Mouse (Mus musculus): ENCODE measurements around the gene Rabgap1.
"Not testable (repeated sequence)": the region's sequence is repeated elsewhere in the genome, so short reads cannot be mapped to it uniquely, and the experiment has no call there.

Rabgap1 gene

DNA sequence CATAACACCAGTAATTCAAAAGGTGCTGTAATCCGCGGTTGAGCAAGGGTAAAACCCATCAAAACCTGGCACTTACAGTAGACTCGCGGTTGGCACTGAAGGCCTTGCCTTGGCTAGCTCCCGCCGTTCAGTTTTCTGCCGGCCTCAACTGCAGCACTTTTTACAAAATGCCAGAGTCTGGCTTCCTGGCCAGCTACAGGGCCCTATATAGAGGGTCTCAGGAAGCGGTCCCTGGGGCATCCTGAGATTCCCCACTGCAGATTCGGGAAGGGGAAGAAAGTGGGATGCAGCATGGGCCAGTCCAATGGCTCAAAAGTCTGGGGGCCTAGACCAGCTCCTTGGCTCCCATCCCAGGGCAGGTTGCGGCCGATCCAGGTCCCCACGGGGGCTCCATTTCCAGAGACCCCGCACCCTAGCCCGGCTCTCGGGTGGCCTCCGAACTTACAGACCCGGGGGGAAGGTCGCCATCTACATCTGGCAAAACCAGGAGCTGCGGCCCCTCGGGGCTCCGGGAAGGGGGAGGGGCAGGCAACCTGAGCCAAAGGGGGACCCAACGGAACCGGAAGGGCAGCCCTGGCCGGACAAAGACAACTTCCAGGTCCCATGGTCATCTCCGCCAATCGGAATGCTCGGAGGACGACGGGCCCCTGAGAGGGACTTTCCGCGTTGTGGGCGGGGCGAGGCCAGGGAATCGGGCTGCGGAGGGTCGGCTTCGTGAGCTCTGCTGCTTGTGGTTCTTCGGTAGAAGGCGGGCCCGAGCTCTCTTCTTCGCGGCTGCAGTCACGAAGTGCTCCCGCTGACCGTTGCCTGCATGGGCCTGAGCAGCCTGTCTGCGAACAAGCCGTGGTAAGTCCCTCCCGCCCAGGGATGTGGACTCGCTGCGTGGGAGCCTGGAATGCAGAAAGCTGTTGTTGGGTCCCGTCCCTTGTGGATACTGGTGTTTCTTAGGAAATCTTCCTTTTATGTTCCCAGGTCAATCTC, at the start of gene Rabgap1, which contains the start of the genes Zbtb26 and Zbtb6:
Rabgap1 (plus strand) TSS at position 669 of the 981 bp plus-strand sequence.
Zbtb26 (minus strand) TSS at position 525 of the 981 bp plus-strand sequence.
Zbtb6 (minus strand) TSS at position 561 of the 981 bp plus-strand sequence.
- DNase-seq (ENCODE audit: low read depth, low spot score): peak; percentile 98

DNA sequence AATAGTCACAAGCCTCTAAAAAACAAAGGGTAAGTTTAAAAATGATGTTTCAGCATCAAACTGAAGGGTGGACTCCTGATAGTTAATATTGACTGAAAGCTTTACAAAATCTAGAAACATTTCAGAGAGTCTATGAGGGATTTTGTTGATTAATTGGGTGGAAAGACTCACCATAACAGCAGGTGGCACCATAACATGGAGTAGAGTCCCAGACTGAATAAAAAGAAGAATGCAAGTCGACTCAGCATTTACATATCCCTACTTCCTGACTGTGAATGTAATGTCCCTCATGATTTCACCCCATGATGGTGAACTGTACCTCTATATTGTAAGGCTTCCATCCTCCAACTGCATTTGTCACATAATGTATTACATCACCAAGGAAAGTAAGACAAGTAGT, 47.5 kb upstream of the Rabgap1 start:
- no peak for DNase-seq (ENCODE audit: low read depth, low spot score)

DNA sequence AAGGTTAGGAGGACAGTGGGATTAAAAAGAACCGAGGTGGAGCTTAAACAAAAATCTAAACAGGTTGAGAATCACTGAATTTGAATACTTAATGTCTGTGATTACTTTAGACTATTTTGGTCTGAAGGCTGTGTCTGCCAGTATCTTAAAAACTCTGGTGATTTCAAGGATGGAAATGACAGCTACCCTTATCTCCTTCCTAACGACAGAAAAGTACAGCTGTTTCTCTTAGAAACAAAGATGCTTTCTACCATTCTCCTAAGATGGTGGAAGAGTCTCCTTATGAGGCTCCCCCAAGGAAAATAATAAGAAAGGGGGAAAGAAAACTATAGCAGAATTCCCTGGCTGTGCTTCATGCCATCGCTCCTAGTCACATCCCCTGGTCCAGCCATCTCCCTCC, 21.2 kb upstream of the Rabgap1 start:
- no peak for DNase-seq (ENCODE audit: low read depth, low spot score)

DNA sequence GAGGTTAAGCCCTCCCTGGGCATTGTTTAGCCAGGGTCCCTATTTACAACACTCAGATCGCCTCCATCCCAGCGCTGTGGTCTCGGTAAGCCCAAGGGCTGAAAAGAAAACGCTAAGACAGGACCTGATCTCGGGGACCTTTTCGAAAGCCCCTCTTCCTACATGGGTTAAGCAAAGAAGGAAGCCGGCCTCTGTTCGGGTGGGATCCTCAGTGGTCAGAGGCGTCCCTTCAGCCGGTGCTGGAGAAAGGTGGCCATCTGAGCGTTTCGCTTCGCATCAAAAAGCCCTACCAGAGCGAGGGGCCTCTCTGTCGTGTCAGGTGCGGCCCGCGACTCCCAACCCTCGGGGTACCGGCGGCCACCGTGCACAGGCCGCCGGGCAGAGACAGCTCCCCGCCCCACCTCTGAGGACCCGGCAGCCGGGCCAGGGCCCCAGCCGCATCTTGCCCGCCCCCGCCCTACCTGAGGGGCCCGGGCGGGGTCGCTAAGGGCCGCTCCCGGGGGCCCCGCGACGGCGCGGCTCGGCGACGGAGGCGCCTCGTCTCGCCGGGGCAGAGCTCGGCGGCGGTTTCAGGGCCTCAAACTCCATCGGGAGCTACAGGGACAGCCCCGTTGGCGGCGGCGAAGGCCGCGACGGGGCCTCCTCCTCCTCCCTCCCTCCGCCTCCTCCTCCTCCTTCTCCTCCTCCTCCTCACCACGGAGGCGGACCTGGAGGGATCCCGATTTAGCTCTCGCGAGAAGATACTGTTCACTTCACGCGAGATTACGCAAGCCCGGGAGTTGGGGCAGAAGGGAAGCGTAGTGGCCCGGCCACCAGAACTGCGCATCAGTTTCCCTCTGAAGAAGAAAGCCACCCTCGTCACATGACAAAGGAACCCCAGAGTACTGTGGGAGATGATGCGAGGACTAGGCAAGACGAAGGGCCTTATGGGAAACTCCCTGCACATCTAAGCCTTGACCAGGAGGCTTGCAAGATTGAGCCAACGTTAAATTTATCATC, 20.5 kb upstream of the Rabgap1 start, which contains the start of gene Rc3h2:
Rc3h2 (minus strand) TSS at position 598 of the 999 bp plus-strand sequence.
- peak; percentile 98 for DNase-seq (ENCODE audit: low read depth, low spot score)

DNA sequence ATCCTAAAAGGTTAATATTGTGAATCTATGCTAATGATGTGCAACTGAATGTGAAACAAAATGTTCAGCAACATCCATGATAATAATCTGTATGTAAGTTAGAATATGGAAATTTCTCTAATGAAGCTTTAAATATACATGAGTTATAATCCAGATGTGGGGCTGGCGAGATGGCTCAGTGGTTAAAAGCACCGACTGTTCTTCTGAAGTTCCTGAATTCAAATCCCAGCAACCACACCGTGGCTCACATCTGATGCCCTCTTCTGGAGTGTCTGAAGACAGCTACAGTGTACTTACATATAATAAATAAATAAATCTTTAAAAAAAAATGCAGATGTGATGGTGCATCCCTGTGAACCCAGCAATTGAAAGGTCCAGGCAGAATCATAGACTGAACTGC, 19.4 kb upstream of the Rabgap1 start:
- DNase-seq (ENCODE audit: low read depth, low spot score): no peak

DNA sequence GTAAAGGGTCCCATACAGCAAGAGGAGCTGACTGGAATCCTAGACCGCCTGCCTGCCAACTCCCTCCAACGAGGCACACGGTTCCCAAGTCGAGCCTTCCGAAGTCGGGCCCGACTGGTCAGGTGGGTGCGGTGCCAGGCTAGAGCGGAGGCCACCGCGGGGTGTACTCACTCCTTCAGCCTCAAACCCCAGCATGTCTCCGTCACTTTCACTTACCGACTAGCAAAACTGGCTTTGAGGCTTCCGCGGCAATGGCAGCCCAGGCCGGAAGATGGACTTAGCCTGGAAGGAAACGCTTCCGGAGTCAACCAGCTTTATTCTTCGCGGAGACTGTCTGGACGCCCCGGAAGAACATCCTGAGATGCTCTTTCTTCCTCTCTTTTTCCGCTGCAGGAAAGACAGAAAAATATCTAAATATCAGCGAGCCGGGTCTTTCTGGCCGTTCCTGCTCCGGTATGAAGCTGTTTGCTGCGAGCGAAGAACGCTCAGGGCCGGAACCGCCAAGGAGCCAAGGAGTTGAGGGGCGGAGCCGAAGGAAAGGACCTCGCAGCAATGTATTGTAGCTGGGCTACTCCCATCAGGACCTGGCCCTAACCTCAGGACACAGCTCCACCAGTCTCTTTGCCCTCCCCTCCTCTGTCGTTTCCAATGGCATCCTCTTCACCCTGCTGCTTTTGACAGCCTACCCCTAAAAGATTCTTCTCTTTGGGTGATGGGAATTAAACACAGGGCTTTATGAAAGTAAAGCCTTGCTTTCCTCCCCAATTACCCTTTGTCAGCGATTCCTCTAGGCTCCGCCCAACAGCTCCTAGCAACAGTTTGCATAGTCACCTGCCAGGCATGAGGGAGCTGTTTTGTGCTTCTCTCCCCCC, 12.2 kb upstream of the Rabgap1 start:
- peak; percentile 90 for DNase-seq (ENCODE audit: low read depth, low spot score)

DNA sequence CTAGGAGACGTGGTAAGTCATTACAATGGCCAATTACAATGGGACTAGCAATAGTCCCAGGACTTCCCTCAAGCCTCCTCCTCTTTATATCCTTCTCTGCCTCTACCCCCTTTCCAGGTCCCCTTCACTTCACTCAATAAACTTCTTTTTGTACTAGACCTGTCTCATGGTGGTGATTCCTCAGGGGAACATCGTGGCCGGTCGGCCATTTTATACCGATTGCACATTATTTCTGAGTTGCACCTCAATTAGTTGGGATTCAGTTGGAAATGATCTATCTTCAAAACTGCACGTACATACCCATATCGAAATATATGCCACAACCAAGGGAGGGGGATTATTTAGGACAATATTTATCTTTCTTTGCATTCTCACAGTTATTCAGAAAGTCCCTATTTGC, 11.5 kb upstream of the Rabgap1 start:
- DNase-seq (ENCODE audit: low read depth, low spot score): peak; percentile 42

DNA sequence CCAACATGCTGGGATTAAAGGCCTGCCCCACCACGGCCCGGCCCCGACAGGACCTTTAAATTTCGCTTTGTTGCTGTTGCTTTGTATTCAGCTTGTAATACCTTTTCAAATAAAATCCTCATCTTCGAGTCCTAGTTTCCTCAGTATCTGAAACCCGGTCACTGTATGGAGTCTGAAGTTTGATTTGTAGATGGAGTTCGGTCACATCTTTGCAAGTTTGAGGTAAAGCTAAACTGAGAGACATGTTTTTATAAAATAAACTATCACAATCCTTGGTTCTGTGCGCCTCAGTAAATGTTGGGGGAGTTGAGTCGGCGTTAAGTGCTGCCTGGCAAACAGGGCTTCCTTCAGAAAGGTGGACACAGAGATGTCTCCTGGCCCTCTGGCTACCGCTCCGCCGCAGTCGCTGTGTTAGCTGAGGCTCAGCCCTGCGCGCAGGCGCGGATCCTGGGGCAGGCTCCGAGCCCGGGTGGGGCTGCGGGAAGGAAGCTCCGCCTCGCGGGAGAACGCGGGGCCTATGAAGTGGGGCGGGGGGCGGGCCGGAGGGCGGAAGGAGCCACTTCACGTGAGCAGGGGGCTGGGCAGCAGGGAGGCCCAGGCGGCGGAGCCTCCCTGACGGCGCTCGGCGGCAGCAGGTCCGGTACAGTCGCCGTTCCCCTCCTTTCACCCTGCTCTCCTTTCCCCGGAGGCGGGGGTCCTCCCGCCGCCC, 8.7 kb downstream of the Rabgap1 start:
- peak; percentile 98 for DNase-seq (ENCODE audit: low read depth, low spot score)

DNA sequence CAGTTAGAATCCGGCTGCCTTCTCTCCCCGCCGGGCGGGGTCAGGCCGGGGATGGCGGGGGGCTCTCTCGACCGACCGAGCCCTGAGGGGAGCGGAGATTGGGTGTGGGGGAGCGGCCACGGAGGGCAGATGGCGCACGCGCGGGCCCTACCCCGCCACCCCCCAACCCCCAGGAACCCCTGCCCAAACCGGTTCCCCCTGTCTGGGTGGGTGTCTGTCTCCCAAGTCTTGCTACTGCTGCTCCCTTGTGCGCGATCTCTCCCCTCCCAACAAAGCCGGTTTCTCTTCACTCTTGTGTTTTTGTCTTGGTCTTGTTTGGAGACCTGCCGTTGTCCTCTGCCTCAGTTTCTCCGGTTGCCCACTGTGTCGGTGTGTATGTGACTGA, 9.3 kb downstream of the Rabgap1 start:
- no peak for DNase-seq (ENCODE audit: low read depth, low spot score)

DNA sequence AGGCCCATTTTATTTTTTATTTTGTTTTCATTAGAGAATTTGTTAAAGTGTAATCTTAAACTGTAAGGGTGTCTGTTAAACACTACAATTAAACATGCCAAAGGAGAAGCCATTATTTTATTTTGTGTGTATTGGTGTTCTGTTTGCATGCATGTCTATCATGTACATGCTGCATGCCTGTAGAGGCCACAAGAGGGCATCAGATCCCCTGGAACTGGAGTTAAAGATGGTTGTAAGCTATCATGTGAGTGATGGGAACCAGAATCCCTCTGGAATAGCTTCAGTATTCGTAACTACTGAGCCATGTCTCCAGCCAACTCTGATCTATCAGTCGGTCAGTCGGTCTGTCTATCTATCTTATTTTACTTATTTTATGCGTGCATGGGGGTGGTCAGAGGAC, 17.6 kb downstream of the Rabgap1 start:
- peak; percentile 56 for DNase-seq (ENCODE audit: low read depth, low spot score)

DNA sequence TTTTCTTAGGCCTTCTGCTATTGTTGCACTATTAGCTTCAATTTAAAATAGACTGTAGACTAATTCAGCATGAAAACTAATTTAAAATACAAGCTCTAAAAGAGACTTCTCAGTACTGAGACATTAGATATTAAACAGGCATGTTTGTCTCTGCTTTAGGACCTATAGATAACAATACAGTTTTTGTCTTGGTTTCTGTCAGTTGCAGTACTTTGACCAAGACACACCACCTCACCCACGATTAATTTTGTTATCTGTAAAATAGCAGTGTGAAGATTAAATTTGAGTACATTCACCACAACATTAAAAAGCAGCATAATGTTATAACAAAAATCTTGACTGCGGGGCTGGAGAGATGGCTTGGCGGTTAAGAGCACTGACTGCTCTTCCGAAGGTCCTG, 23.2 kb downstream of the Rabgap1 start:
- DNase-seq (ENCODE audit: low read depth, low spot score): no peak

DNA sequence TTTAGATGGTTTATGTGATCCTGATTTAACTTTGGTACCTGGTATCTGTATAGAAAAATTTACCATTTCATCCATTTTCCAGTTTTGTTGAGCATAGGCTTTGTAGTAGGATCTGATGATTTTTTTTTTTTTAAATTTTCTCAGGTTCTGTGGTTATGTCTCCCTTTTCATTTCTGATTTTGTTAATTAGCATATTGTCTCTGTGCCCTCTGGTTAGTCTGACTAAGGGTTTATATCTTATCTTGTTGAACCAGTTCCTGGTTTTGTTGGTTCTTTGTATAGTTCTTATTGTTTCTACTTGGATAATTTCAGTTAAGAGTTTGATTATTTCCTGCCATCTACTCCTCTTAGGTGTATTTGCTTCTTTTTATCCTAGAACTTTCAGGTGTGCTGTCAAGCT, 36.5 kb downstream of the Rabgap1 start:
- no peak for DNase-seq (ENCODE audit: low read depth, low spot score)

DNA sequence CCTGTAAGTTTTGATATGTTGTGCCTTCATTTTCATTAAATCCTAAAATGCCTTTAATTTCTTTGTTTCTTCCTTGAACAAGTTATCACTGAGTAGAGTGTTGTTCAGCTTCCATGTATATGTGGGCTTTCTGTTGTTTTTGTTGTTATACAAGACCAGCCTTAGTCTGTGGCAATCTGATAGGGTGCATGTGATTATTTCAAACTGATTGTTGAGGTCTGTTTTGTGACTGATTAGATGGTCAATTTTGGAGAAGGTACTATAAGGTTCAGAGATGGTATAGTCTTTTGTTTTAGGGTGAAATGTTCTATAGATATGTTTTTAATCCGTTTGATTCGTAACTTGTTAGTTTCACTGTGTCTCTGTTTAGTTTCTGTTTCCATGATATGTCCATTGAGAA, 37.0 kb downstream of the Rabgap1 start:
- DNase-seq (ENCODE audit: low read depth, low spot score): no peak

DNA sequence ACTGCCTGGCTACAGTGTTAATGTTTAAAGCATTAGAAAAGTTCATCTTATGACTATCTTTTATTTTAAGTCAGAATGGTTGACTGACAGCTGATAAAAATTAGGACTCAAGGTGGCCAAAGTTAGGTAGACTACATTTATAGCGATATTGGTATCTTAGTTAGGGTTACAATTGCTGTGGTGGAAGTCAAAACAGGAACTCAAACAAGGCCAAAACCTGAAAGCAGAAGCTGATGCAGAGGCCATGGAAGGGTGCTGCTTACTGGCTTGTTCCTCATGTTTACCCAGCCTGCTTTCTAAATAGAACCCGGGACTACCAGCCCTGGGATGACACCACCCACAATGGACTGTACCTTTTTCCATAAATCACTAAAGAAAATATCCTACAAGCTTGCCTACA, 41.1 kb downstream of the Rabgap1 start:
- DNase-seq (ENCODE audit: low read depth, low spot score): no peak

DNA sequence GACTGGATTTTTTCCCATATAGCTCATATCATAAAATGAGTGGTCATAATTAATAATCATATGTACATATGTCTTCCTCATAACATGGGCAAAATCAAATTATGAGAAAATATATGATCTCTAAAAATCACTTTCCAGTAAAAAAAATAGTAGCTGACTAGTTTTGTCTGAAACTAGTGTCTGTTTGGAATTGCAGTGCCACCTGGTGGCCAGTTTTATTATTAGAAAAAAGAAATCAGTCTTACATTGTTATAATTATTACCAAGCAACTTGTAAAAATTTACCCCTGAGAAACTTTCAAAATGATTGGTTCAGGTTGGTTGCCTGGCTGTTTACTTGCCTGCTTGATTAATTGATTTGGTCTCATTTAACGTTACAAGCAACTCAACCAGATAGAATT, 42.3 kb downstream of the Rabgap1 start:
- peak; percentile 49 for DNase-seq (ENCODE audit: low read depth, low spot score)

DNA sequence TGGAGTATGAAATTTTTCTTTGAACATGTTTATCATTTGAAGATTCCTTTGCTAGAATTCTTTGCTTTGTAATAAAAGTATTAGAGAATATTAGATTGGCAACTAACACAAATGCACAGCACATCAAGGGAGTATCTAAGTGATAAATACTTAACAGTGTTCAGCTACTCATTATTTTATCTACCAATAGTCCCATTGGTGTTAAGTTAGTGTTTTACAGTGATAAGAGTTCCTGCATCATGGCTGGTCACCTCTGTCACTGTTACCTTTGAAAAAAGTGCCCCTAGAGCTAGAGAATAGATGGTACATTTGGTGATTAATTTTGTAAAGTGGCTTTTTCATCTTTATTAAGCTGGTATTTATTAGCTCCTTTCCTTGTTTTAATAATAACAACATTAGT, 43.3 kb downstream of the Rabgap1 start:
- DNase-seq (ENCODE audit: low read depth, low spot score): no peak

DNA sequence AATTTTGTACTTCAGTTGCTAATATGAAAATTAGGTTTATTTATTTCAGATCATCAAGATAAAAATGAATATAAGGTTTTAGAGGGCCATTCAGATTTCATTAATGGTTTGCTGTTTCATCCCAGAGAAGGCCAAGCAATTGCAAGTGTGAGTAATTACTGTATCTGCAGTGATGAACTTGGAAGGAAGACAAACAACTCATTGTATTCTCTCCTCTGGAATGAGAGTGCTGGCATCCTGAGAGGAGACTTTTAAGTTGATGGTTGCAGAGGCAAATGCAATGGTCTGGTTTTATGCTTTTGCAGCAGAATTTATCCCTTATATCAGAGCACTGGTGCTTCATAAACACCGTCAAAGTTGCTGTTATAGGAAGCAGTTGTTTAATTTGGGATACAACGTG, 45.9 kb downstream of the Rabgap1 start:
- DNase-seq (ENCODE audit: low read depth, low spot score): no peak

DNA sequence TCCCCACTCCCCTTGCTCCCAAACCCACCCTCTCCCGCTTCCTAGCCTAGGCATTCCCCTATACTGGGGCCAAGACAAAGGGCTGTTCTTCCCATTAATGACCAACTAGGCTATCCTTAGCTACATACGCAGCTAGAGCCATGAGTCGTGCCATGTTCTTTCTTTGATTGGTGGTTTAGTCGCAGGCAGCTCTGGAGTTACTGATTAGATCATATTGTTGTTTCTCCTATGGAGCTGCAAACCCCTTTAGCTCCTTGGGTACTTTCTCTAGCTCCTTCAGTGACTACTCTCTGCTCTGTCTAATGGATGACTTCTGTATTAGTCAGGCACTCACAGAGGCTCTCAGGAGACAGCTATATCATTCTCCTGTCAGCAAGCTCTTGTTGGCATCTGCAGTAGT, 54.2 kb downstream of the Rabgap1 start:
- DNase-seq (ENCODE audit: low read depth, low spot score): no peak

DNA sequence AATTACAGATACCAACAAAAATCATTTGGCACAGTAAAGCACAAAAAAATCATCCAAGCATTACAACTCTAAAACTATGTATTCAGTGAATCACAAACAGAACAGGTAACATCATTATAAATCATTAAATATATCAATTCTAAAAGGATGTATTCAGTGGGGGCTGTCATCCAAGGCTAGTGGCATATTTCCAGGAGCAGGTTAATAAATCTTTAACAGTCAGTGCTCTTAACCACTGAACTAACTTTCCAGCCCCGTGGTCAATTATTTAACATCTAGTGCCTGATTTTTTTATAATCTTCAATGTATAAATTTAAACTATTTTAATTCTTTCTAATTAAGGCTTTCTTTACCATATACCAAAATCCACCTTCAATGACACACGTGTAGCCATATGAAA, 62.8 kb downstream of the Rabgap1 start:
- DNase-seq (ENCODE audit: low read depth, low spot score): not testable (repeated sequence)
